Mouse (Mus musculus) small intestine, adult 2 months (tissue): ENCODE data around the gene Gins2.

Experiments
- CTCF ChIP-seq: fragments of 200-500 bp; IDR thresholded peaks from 2 replicates; pipeline ENCODE4 v1.5.1; 2012; ENCODE audit warnings: low read depth, mild to moderate bottlenecking, control low read depth, inconsistent platforms, low read length, moderate library complexity, mixed read lengths; ENCODE audit not compliant: insufficient replicate concordance, insufficient read length; ENCODE audit errors: extremely low read depth
- POLR2A ChIP-seq: fragments of 200-500 bp; IDR thresholded peaks from 2 replicates; pipeline ENCODE4 v1.6.1; 2012; ENCODE audit warnings: low read depth, mild to moderate bottlenecking, control low read depth, inconsistent platforms, low read length, moderate library complexity

DNA sequence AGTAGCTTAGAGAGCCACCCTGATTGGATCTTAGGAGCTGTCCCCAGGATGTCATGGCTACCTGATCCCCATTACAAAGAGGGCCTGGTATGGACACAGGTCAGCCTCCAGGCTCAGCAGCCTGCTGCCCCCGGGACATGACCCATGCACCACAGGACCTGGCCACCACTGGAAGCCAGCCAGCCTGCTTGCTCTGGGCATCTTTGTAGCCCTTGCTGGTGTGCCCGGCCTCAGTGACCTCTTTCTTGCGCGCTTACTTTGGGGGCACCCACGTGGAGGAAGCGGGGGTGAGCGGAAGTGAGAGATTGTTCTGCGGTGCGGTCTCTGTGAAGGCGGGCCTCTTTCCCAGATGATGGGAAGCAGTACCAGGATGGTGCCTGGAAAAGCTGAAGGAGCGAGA lies 36.6 kb downstream of the Gins2 start:
- TF ChIP-seq CTCF (no peak), POLR2A (no peak)
